Mouse (Mus musculus): Measurements from ENCODE around the gene Ipo9.

DNA sequence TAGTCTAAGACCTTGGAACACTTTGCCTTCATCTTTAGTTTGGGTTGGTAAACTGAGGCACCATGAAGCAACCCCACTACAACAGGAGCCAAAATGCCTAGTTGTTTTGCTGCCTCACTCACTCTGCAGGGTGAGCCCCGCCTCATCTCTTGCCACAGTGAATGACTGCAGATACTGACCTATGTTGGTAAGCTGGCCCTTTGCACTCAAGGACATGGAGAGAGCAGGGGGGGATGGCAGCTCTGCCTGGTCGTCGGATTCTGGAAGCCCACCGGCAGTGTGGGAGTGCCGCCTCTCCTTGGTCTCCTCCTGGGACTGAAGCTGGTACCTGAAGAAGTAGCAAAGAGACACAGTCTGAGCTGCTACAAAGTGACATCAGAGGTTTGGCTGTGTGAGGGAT, 37.2 kb upstream of the Ipo9 start:
- TF ChIP-seq POLR2A (IDR thresholded peaks at IDR 0.05; ENCODE audit: low read depth, low read length) = no peak
- TF ChIP-seq PAX5 (IDR thresholded peaks at IDR 0.05; ENCODE audit: low read length) = no peak
- no peak for TF ChIP-seq CTCF (conservative IDR thresholded peaks at IDR 0.05 in 1 of 2, IDR thresholded peaks at IDR 0.05 in 1 of 2; ENCODE audit: low read depth in 2 of 2, low read length in 2 of 2)
- no peak for TF ChIP-seq BHLHE40 (IDR thresholded peaks at IDR 0.05; ENCODE audit: low read depth, low read length)
- no peak for TF ChIP-seq E2F4 (IDR thresholded peaks at IDR 0.05; ENCODE audit: insufficient replicate concordance, low read depth, low read length)
- TF ChIP-seq POLR2AphosphoS2 (IDR thresholded peaks at IDR 0.05; ENCODE audit: low read depth, low read length) = no peak
- TF ChIP-seq CHD2 (IDR thresholded peaks at IDR 0.05; ENCODE audit: low read length) = no peak
- no peak for TF ChIP-seq USF1 (IDR thresholded peaks at IDR 0.05; ENCODE audit: low read depth, low read length)
- no peak for TF ChIP-seq EP300 (IDR thresholded peaks at IDR 0.05; ENCODE audit: low read length)
